In the genomic region with DNA sequence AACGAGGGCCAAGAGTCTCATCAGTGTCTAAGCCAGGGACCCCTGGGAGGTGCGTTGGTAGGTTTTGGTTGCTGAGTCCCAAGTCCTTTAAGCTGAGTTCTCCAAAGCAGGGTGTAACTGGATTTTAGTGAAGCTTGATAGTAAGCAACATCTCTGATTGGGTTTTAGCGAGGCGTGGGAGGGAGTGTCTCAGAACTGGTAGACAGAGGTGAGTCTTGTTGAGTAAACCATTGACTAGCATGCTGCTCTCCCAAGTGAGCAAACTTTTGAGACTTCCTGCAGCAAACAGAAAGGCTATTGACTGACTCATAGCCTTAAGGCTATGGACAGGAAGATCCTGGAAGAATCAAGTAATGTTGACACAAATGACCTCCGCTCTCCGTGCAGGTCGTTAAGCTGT, we compare ENCODE assay signal across 9 mouse cellular contexts.
A peak's percentile ranks its signal among the peaks of the same experiment; 100 is the strongest.
DNase-seq lines count a peak whose midpoint lies in the region; ATAC-seq and TF ChIP-seq lines count a peak whose summit lies in the region.
"Had no signal": no experiment of that assay in that cellular context is flagged by ENCODE, and none has a peak within 500 bp of the region (broad histone marks: within the 10 kb centered on the region; RNA-seq: fewer than 3 reads in every experiment).

No protein-coding gene starts in this region.

- peak overlapping the region; percentile 77 for H3K4me2 ChIP-seq in heart, embryonic 13.5 days
- peak overlapping the region; percentile 64 for H3K4me2 ChIP-seq in embryonic facial prominence, embryonic 13.5 days
- peak overlapping the region; percentile 11; the same call in 1 of the 2 replicates for H3K4me2 ChIP-seq in kidney, embryonic 14.5 days (replicated peaks; ENCODE audit: low read depth, low read length)
- H3K4me2 ChIP-seq in liver, postnatal 0 days (ENCODE audit: low read depth, low read length) = peak overlapping the region; percentile 49

- H3K4me1 ChIP-seq in heart, embryonic 13.5 days = peaks cover 57% of the 10 kb centered on the region
- H3K4me1 ChIP-seq in embryonic facial prominence, embryonic 13.5 days = peaks cover 43% of the 10 kb centered on the region
- peaks cover 34% of the 10 kb centered on the region for H3K4me1 ChIP-seq in kidney, embryonic 14.5 days (ENCODE audit: control insufficient read depth, insufficient read depth, low read length)
- peaks cover 7% of the 10 kb centered on the region; the same call in 1 of the 2 replicates for H3K4me1 ChIP-seq in liver, postnatal 0 days (ENCODE audit: insufficient read depth)

- peaks cover 22% of the 10 kb centered on the region for H3K36me3 ChIP-seq in heart, embryonic 13.5 days
- H3K36me3 ChIP-seq in embryonic facial prominence, embryonic 13.5 days = no peaks in the 10 kb centered on the region
- H3K36me3 ChIP-seq in kidney, embryonic 14.5 days (ENCODE audit: control insufficient read depth, insufficient read depth, low read length) = 0 out of 2 replicates have a peak, but pooled peaks cover 2% of the 10 kb centered on the region
- no peaks in the 10 kb centered on the region for H3K36me3 ChIP-seq in liver, postnatal 0 days (replicated peaks; ENCODE audit: insufficient read depth, low read length)

- H3K4me3 ChIP-seq in heart, embryonic 13.5 days = peak overlapping the region; percentile 59; the same call in 1 of the 2 replicates
- H3K4me3 ChIP-seq in embryonic facial prominence, embryonic 13.5 days = no peak overlapping the region
- H3K4me3 ChIP-seq in kidney, embryonic 14.5 days (ENCODE audit: low read length) = no peak overlapping the region
- no peak overlapping the region for H3K4me3 ChIP-seq in liver, postnatal 0 days (ENCODE audit: low read depth, low read length)

- TF ChIP-seq CTCF in liver, postnatal 0 days (IDR thresholded peaks at IDR 0.05; ENCODE audit: low read depth) = no peak

- ATAC-seq in heart, embryonic 13.5 days (ENCODE audit: extremely low read depth, insufficient number of reproducible peaks, low FRiP score, low TSS enrichment) = no peak
- no peak for ATAC-seq in embryonic facial prominence, embryonic 13.5 days (ENCODE audit: insufficient number of reproducible peaks, insufficient read depth, low FRiP score, low TSS enrichment, low read depth)
- ATAC-seq in kidney, embryonic 14.5 days (ENCODE audit: low FRiP score, low TSS enrichment) = peak; percentile 8; the same call in 1 of the 2 replicates
- ATAC-seq in liver, postnatal 0 days = peak; percentile 76; the same call in 1 of the 2 replicates

- no peak overlapping the region; the same call in 1 of the 2 replicates for H3K27ac ChIP-seq in heart, embryonic 13.5 days (replicated peaks)
- H3K27ac ChIP-seq in embryonic facial prominence, embryonic 13.5 days = peak overlapping the region; percentile 91; the same call in 1 of the 2 replicates
- H3K27ac ChIP-seq in kidney, embryonic 14.5 days (ENCODE audit: low read depth, low read length) = peak overlapping the region; percentile 96
- peak overlapping the region; percentile 55 for H3K27ac ChIP-seq in liver, postnatal 0 days (ENCODE audit: low read depth)

- no peak for TF ChIP-seq EP300 in liver, postnatal 0 days (IDR thresholded peaks at IDR 0.05; ENCODE audit: low read depth)

- H3K9me3 ChIP-seq in heart, embryonic 13.5 days = no peaks in the 10 kb centered on the region
- H3K9me3 ChIP-seq in embryonic facial prominence, embryonic 13.5 days = no peaks in the 10 kb centered on the region
- H3K9me3 ChIP-seq in kidney, embryonic 14.5 days (ENCODE audit: control insufficient read depth, low read length) = no peaks in the 10 kb centered on the region
- no peaks in the 10 kb centered on the region for H3K9me3 ChIP-seq in liver, postnatal 0 days (ENCODE audit: low read length)

- intact Hi-C loops in heart, postnatal 36 days (cut with DNase I) = no loop called here
- intact Hi-C loops in left cerebral cortex, postnatal 36 days (cut with DNase I) = no loop called here

- H3K27me3 ChIP-seq in heart, embryonic 13.5 days (replicated peaks) = no peaks in the 10 kb centered on the region
- H3K27me3 ChIP-seq in embryonic facial prominence, embryonic 13.5 days = no peaks in the 10 kb centered on the region
- no peaks in the 10 kb centered on the region for H3K27me3 ChIP-seq in kidney, embryonic 14.5 days (ENCODE audit: control insufficient read depth, insufficient read depth, low read length)
- H3K27me3 ChIP-seq in liver, postnatal 0 days (ENCODE audit: insufficient read depth, low read length) = no peaks in the 10 kb centered on the region

- peak overlapping the region; percentile 86; the same call in 1 of the 2 replicates for H3K9ac ChIP-seq in heart, embryonic 13.5 days
- no peak overlapping the region for H3K9ac ChIP-seq in embryonic facial prominence, embryonic 13.5 days
- no peak overlapping the region for H3K9ac ChIP-seq in kidney, embryonic 14.5 days (ENCODE audit: low read depth, low read length)
- H3K9ac ChIP-seq in liver, postnatal 0 days (replicated peaks) = no peak overlapping the region

- no peak for DNase-seq in heart, postnatal 36 days
- DNase-seq in liver, postnatal 0 days = no peak
- DNase-seq in left cerebral cortex, postnatal 36 days (ENCODE audit: low spot score in 2 of 2) = no peak
- no peak for DNase-seq in adrenal gland, postnatal 36 days
- DNase-seq in cerebellum, adult 18-20 months = no peak
- DNase-seq: cerebellum, postnatal 14 days had no signal

- 55% methylated on average over 7 of the region's 7 CpGs for WGBS in heart, embryonic 13.5 days
- 34% methylated on average over 7 of the region's 7 CpGs for WGBS in embryonic facial prominence, embryonic 13.5 days
- 38% methylated on average over 7 of the region's 7 CpGs for WGBS in kidney, embryonic 14.5 days
- 41% methylated on average over 7 of the region's 7 CpGs for WGBS in liver, postnatal 0 days (ENCODE audit: insufficient replicate concordance)

Comparison
In these comparisons a context has a peak if more than half of its experiments do, and no peak if none do; other contexts are left out.
1. ATAC-seq: peak in kidney, embryonic 14.5 days (single experiment) and liver, postnatal 0 days (single experiment); none in heart, embryonic 13.5 days (single experiment) and embryonic facial prominence, embryonic 13.5 days (single experiment).
2. H3K4me2 ChIP-seq: peak in every context shown above with its lines; median percentile 77 in heart, embryonic 13.5 days; 64 in embryonic facial prominence, embryonic 13.5 days; 49 in liver, postnatal 0 days; 11 in kidney, embryonic 14.5 days.